Mouse (Mus musculus) heart, postnatal 0 days (tissue): ENCODE measurements at regions not wholly inside any gene's neighbourhood (a gene's known extent, or its start where the extent isn't known, plus 50 kb on each side); places are given as distances from the start of the nearest gene placed in this dataset.

ENCODE experiments used
- ATAC-seq: fragments of 200-750 bp; cut with Nextera tagmentation; 2 replicates; pipeline ENCODE4 v1.8.0; 2017; ENCODE audit warnings: low read depth, moderate number of reproducible peaks, moderate library complexity; ENCODE audit not compliant: insufficient read depth
- DNase-seq: peaks from one replicate; pipeline ENCODE4 v3.0.0-alpha.2; 2016; ENCODE audit warnings: low spot score
- H3K27ac ChIP-seq: fragments of 300-500 bp; sonication (generic); 2 replicates; pipeline ENCODE4 v1.5.1; 2014; ENCODE audit warnings: low read depth, mild to moderate bottlenecking
- H3K27me3 ChIP-seq: fragments of 300-500 bp; sonication (generic); 2 replicates; pipeline ENCODE4 v1.6.1; 2014; ENCODE audit warnings: low read length, mixed read lengths; ENCODE audit not compliant: control insufficient read depth, insufficient read depth
- H3K36me3 ChIP-seq: fragments of 300-500 bp; sonication (generic); replicated peaks from 2 replicates; pipeline ENCODE4 v1.6.1; 2014; ENCODE audit warnings: low read length, mixed read lengths; ENCODE audit not compliant: control insufficient read depth, insufficient read depth
- H3K4me1 ChIP-seq: fragments of 300-500 bp; sonication (generic); 2 replicates; pipeline ENCODE4 v1.6.1; 2014; ENCODE audit warnings: antibody characterized with exemption; ENCODE audit not compliant: control insufficient read depth, insufficient read depth
- H3K4me2 ChIP-seq: fragments of 300-500 bp; sonication (generic); 2 replicates; pipeline ENCODE4 v1.6.1; 2014; ENCODE audit warnings: low read depth, mild to moderate bottlenecking, low read length, moderate library complexity
- H3K4me3 ChIP-seq: fragments of 300-500 bp; sonication (generic); 2 replicates; pipeline ENCODE4 v1.5.1; 2014; ENCODE audit warnings: low read depth, low read length
- H3K9ac ChIP-seq: fragments of 300-500 bp; sonication (generic); replicated peaks from 2 replicates; pipeline ENCODE4 v1.6.1; 2014; ENCODE audit warnings: low read depth, low read length, mixed read lengths
- H3K9me3 ChIP-seq: fragments of 300-500 bp; sonication (generic); replicated peaks from 2 replicates; pipeline ENCODE4 v1.6.1; 2016; ENCODE audit warnings: low read length; ENCODE audit not compliant: control insufficient read depth
- CTCF ChIP-seq: IDR thresholded peaks from 2 replicates; pipeline ENCODE4 v1.5.1; 2016; ENCODE audit warnings: antibody characterized with exemption, control low read depth, low read depth
- EP300 ChIP-seq: IDR thresholded peaks from 2 replicates; pipeline ENCODE4 v1.6.1; 2016; ENCODE audit warnings: antibody characterized with exemption, low read depth
- WGBS: fragments of 180-500 bp; shearing (Covaris S2); extraction: QIAGEN DNeasy Blood & Tissue Kit; methylation state at CpG from one replicate; pipeline ENCODE4 v1.1.7; 2014; 5-methylcytosine and 5-hydroxymethylcytosine counted together

- no peaks in the 10 kb centered on the region for H3K9me3 ChIP-seq
- ATAC-seq (no peak), DNase-seq (no peak)
- no peak overlapping the region for H3K4me2 ChIP-seq
- no peaks in the 10 kb centered on the region for H3K36me3 ChIP-seq
- no peak overlapping the region for H3K27ac ChIP-seq
- H3K4me3 ChIP-seq, result no peak overlapping the region
- no peak overlapping the region for H3K9ac ChIP-seq
- no peaks in the 10 kb centered on the region for H3K27me3 ChIP-seq
- TF ChIP-seq CTCF (no peak), EP300 (no peak)
- H3K4me1 ChIP-seq, result no peaks in the 10 kb centered on the region
- 66% methylated on average over 5 of the region's 5 CpGs for WGBS
Measured at GRCm38 (mm10) chr10:117542351-117542750, 86.9 kb upstream of the Cpm start.

GRCm38 (mm10) chr10:117541487-117541886 lies 87.8 kb upstream of the Cpm start:
- H3K27ac ChIP-seq, result no peak overlapping the region
- ATAC-seq (no peak), DNase-seq (no peak)
- H3K4me2 ChIP-seq, result no peak overlapping the region
- H3K4me3 ChIP-seq, result no peak overlapping the region
- H3K4me1 ChIP-seq, result no peaks in the 10 kb centered on the region
- H3K9me3 ChIP-seq, result no peaks in the 10 kb centered on the region
- no peaks in the 10 kb centered on the region for H3K27me3 ChIP-seq
- H3K9ac ChIP-seq, result no peak overlapping the region
- TF ChIP-seq CTCF (no peak), EP300 (no peak)
- WGBS, result 50% methylated on average over 2 of the region's 2 CpGs
- no peaks in the 10 kb centered on the region for H3K36me3 ChIP-seq

GRCm38 (mm10) chr10:117540747-117541398 lies 88.4 kb upstream of the Cpm start:
- no peaks in the 10 kb centered on the region for H3K36me3 ChIP-seq
- no peak overlapping the region for H3K4me3 ChIP-seq
- no peak overlapping the region for H3K4me2 ChIP-seq
- no peak for TF ChIP-seq CTCF
- no peak for TF ChIP-seq EP300
- no peak overlapping the region for H3K27ac ChIP-seq
- no peak for DNase-seq
- H3K9ac ChIP-seq, result no peak overlapping the region
- no peaks in the 10 kb centered on the region for H3K9me3 ChIP-seq
- 83% methylated on average over 2 of the region's 2 CpGs for WGBS
- H3K4me1 ChIP-seq, result no peaks in the 10 kb centered on the region
- no peaks in the 10 kb centered on the region for H3K27me3 ChIP-seq
- ATAC-seq, result no peak

- DNase-seq, result no peak
- Histone ChIP-seq H3K9me3 (no peaks in the 10 kb centered on the region), H3K4me2 (no peak overlapping the region), H3K36me3 (no peaks in the 10 kb centered on the region), H3K4me1 (no peaks in the 10 kb centered on the region), H3K27me3 (no peaks in the 10 kb centered on the region), H3K4me3 (no peak overlapping the region), H3K27ac (no peak overlapping the region), H3K9ac (no peak overlapping the region)
- 78% methylated on average over 2 of the region's 2 CpGs for WGBS
- no peak for ATAC-seq
- no peak for TF ChIP-seq CTCF
Measured at GRCm38 (mm10) chr10:117540112-117540594, 89.1 kb upstream of the Cpm start.

- H3K36me3 ChIP-seq, result no peaks in the 10 kb centered on the region
- no peaks in the 10 kb centered on the region for H3K27me3 ChIP-seq
- no peak overlapping the region for H3K4me2 ChIP-seq
- no peak for ATAC-seq
- no peak overlapping the region for H3K4me3 ChIP-seq
- H3K27ac ChIP-seq, result no peak overlapping the region
- no peak for TF ChIP-seq EP300
- TF ChIP-seq CTCF, result no peak
- no peak for DNase-seq
- no peak overlapping the region for H3K9ac ChIP-seq
- no peaks in the 10 kb centered on the region for H3K9me3 ChIP-seq
- WGBS, result 24% methylated on average over 1 of the region's 1 CpGs
- H3K4me1 ChIP-seq, result no peaks in the 10 kb centered on the region
Measured at GRCm38 (mm10) chr10:117539532-117539931, 89.8 kb upstream of the Cpm start.

GRCm38 (mm10) chr10:117538725-117539124 lies 90.6 kb upstream of the Cpm start:
- DNase-seq, result no peak
- TF ChIP-seq EP300 (no peak), CTCF (no peak)
- H3K27ac ChIP-seq, result no peak overlapping the region
- H3K4me2 ChIP-seq, result no peak overlapping the region
- H3K4me3 ChIP-seq, result no peak overlapping the region
- H3K4me1 ChIP-seq, result no peaks in the 10 kb centered on the region
- no peaks in the 10 kb centered on the region for H3K36me3 ChIP-seq
- H3K9me3 ChIP-seq, result no peaks in the 10 kb centered on the region
- WGBS, result 79% methylated on average over 5 of the region's 5 CpGs
- ATAC-seq, result no peak
- no peak overlapping the region for H3K9ac ChIP-seq
- H3K27me3 ChIP-seq, result no peaks in the 10 kb centered on the region
